Mouse (Mus musculus) left cerebral cortex, postnatal 4 days (tissue): Measurements from ENCODE around the gene Mycbp. TPM values are rescaled to one million over a fixed set of nuclear protein-coding genes. Genes with fewer than 3 reads are reported as not detected.
"Not testable (repeated sequence)": the region's sequence is repeated elsewhere in the genome, so short reads cannot be mapped to it uniquely, and the experiment has no call there.

Source experiments
- DNase-seq: peaks from one replicate; pipeline ENCODE4 v3.0.0-alpha.2; 2022
- intact Hi-C: fragments of 180-260 bp; cut with DNase I; formaldehyde crosslinking; loops from one replicate; pipeline ENCODE4 v1.15.1; 2025
- total RNA-seq, 2 experiments: library from RNA; stranded (reverse); gene quantifications; 2 replicates each; pipeline ENCODE4 v1.2.3; 2021

The Mycbp gene
- total RNA-seq, 2 experiments from 2014 or later = 16.8 to 17.6 TPM

- no peak for DNase-seq
- intact Hi-C loops = loop anchor here (5.0 kb wide), 1 partner anchor 741 kb away; no protein-coding TSS in a partner anchor
Measured at GRCm38 (mm10) chr4:123936059-123936458, 31.4 kb downstream of the Mycbp start.

- DNase-seq = peak; percentile 75
- intact Hi-C loops = loop anchor here (5.0 kb wide), 1 partner anchor 737 kb away; no protein-coding TSS in a partner anchor
Measured at GRCm38 (mm10) chr4:123939838-123940237, 35.2 kb downstream of the Mycbp start.

- intact Hi-C loops, DNase-seq: not testable (repeated sequence)
Measured at GRCm38 (mm10) chr4:123940878-123941277, 36.2 kb downstream of the Mycbp start.

- intact Hi-C loops = no loop called here
- DNase-seq = no peak
Measured at GRCm38 (mm10) chr4:123946701-123947100, 42.1 kb downstream of the Mycbp start.

GRCm38 (mm10) chr4:123947149-123947548, 42.5 kb downstream of the Mycbp start:
- intact Hi-C loops = no loop called here
- no peak for DNase-seq

- intact Hi-C loops = no loop called here
Measured at GRCm38 (mm10) chr4:123948901-123949300, 44.3 kb downstream of the Mycbp start.

GRCm38 (mm10) chr4:123949649-123950048, 45.0 kb downstream of the Mycbp start:
- intact Hi-C loops = no loop called here
- DNase-seq = no peak

More at GRCm38 (mm10) chr4:123948901-123949300, 44.3 kb downstream of the Mycbp start:
- no peak for DNase-seq

- no peak for DNase-seq
- intact Hi-C loops = no loop called here
Measured at GRCm38 (mm10) chr4:123952059-123952458, 47.4 kb downstream of the Mycbp start.

- intact Hi-C loops = loop anchor here (5.0 kb wide), 1 partner anchor 705 kb away; no protein-coding TSS in a partner anchor
- peak; percentile 93 for DNase-seq
Measured at GRCm38 (mm10) chr4:123956703-123957491, 52.3 kb downstream of the Mycbp start.

GRCm38 (mm10) chr4:123957492-123957808, 52.8 kb downstream of the Mycbp start:
- intact Hi-C loops = loop anchor here (5.0 kb wide), 1 partner anchor 705 kb away; no protein-coding TSS in a partner anchor
- DNase-seq = no peak

GRCm38 (mm10) chr4:123957891-123958290, 53.3 kb downstream of the Mycbp start:
- no peak for DNase-seq
- intact Hi-C loops = loop anchor here (5.0 kb wide), 1 partner anchor 704 kb away; no protein-coding TSS in a partner anchor

- intact Hi-C loops = loop anchor here (10.0 kb wide), 1 partner anchor 244 kb away; no protein-coding TSS in a partner anchor
- no peak for DNase-seq
Measured at GRCm38 (mm10) chr4:123960955-123961354, 56.3 kb downstream of the Mycbp start.

Other genes with a start within 250 kb of the Mycbp start
- gene Macf1, start 220.5 kb upstream of the Mycbp start, total RNA-seq = 100 to 1,000 TPM; 337 to 347 TPM
- gene Ndufs5, start 186.6 kb upstream of the Mycbp start, total RNA-seq = 100 to 1,000 TPM; 134 to 138 TPM
- 10 to 100 TPM; 46.5 to 46.9 TPM for gene Akirin1, start 154.5 kb upstream of the Mycbp start, total RNA-seq
- 1 to 10 TPM in 1 of 2 experiments, under 1 TPM in 1; 0.95 to 1.5 TPM for gene Rhbdl2, start 117.0 kb upstream of the Mycbp start, total RNA-seq
- not detected for gene 4933427I04Rik, start 45.2 kb upstream of the Mycbp start, total RNA-seq
- gene Rragc, start 12.6 kb downstream of the Mycbp start, total RNA-seq = 10 to 100 TPM; 45.7 to 48.4 TPM
- not detected for gene 4930535I16Rik, start 13.2 kb downstream of the Mycbp start, total RNA-seq